Mouse (Mus musculus): ENCODE results near the gene Ctnnbip1. TPM values are rescaled to one million over a fixed set of nuclear protein-coding genes. Genes with fewer than 3 reads are reported as not detected.

The Ctnnbip1 gene
- total RNA-seq, 2 experiments from 2014 or later = 39.5 to 41.1 TPM

GRCm38 (mm10) chr4:149557905-149558304 is 39.9 kb downstream of the Ctnnbip1 start:
- no peak for DNase-seq (ENCODE audit: extremely low spot score in 1 of 2, low spot score in 1 of 2)

GRCm38 (mm10) chr4:149558389-149558788 is 40.4 kb downstream of the Ctnnbip1 start:
- no peak for DNase-seq (ENCODE audit: extremely low spot score in 1 of 2, low spot score in 1 of 2)

- no peak for DNase-seq (ENCODE audit: extremely low spot score in 1 of 2, low spot score in 1 of 2)
Measured at GRCm38 (mm10) chr4:149561392-149561791, 43.4 kb downstream of the Ctnnbip1 start.

GRCm38 (mm10) chr4:149561986-149562904 is 44.2 kb downstream of the Ctnnbip1 start:
- peak; percentile 49 for DNase-seq (ENCODE audit: extremely low spot score in 1 of 2, low spot score in 1 of 2)

GRCm38 (mm10) chr4:149562905-149563347 is 44.9 kb downstream of the Ctnnbip1 start:
- DNase-seq (ENCODE audit: extremely low spot score in 1 of 2, low spot score in 1 of 2) = no peak

GRCm38 (mm10) chr4:149563941-149564361 is 45.9 kb downstream of the Ctnnbip1 start:
- DNase-seq (ENCODE audit: extremely low spot score in 1 of 2, low spot score in 1 of 2) = no peak

- DNase-seq (ENCODE audit: extremely low spot score in 1 of 2, low spot score in 1 of 2) = peak in 1 of 2 experiments; percentile 50
Measured at GRCm38 (mm10) chr4:149564452-149565407, 46.7 kb downstream of the Ctnnbip1 start.

GRCm38 (mm10) chr4:149567432-149568026 is 49.5 kb downstream of the Ctnnbip1 start:
- no peak for DNase-seq (ENCODE audit: extremely low spot score in 1 of 2, low spot score in 1 of 2)

- no peak for DNase-seq (ENCODE audit: extremely low spot score in 1 of 2, low spot score in 1 of 2)
Measured at GRCm38 (mm10) chr4:149568622-149569021, 50.6 kb downstream of the Ctnnbip1 start.

GRCm38 (mm10) chr4:149569781-149570497 is 51.9 kb downstream of the Ctnnbip1 start:
- no peak for DNase-seq (ENCODE audit: extremely low spot score in 1 of 2, low spot score in 1 of 2)

- no peak for DNase-seq (ENCODE audit: extremely low spot score in 1 of 2, low spot score in 1 of 2)
Measured at GRCm38 (mm10) chr4:149570498-149570863, 52.4 kb downstream of the Ctnnbip1 start.

- DNase-seq (ENCODE audit: extremely low spot score in 1 of 2, low spot score in 1 of 2) = no peak
Measured at GRCm38 (mm10) chr4:149571209-149571608, 53.2 kb downstream of the Ctnnbip1 start.

GRCm38 (mm10) chr4:149571651-149572149 is 53.7 kb downstream of the Ctnnbip1 start:
- no peak for DNase-seq (ENCODE audit: extremely low spot score in 1 of 2, low spot score in 1 of 2)

GRCm38 (mm10) chr4:149572446-149572845 is 54.4 kb downstream of the Ctnnbip1 start:
- DNase-seq (ENCODE audit: extremely low spot score in 1 of 2, low spot score in 1 of 2) = no peak

GRCm38 (mm10) chr4:149572851-149573250 is 54.8 kb downstream of the Ctnnbip1 start:
- DNase-seq (ENCODE audit: extremely low spot score in 1 of 2, low spot score in 1 of 2) = no peak

GRCm38 (mm10) chr4:149574391-149574821 is 56.4 kb downstream of the Ctnnbip1 start:
- no peak for DNase-seq (ENCODE audit: extremely low spot score in 1 of 2, low spot score in 1 of 2)

GRCm38 (mm10) chr4:149576061-149576460 is 58.0 kb downstream of the Ctnnbip1 start:
- no peak for DNase-seq (ENCODE audit: extremely low spot score in 1 of 2, low spot score in 1 of 2)

GRCm38 (mm10) chr4:149576993-149577548 is 59.0 kb downstream of the Ctnnbip1 start:
- DNase-seq (ENCODE audit: extremely low spot score in 1 of 2, low spot score in 1 of 2) = no peak

GRCm38 (mm10) chr4:149578085-149578681 is 60.1 kb downstream of the Ctnnbip1 start:
- no peak for DNase-seq (ENCODE audit: extremely low spot score in 1 of 2, low spot score in 1 of 2)
